Mouse (Mus musculus): ENCODE measurements around the gene Borcs7.

Gene Borcs7

GRCm38 (mm10) chr19:46662784-46663183 lies 26.9 kb upstream of the Borcs7 start:
- no peak for DNase-seq (ENCODE audit: low spot score)

- DNase-seq (ENCODE audit: low spot score), result no peak
These were observed 24.2 kb upstream of the Borcs7 start for GRCm38 (mm10) chr19:46665474-46665873.

GRCm38 (mm10) chr19:46667300-46667699 lies 22.4 kb upstream of the Borcs7 start:
- DNase-seq (ENCODE audit: low spot score), result no peak

GRCm38 (mm10) chr19:46668263-46668662 lies 21.4 kb upstream of the Borcs7 start:
- DNase-seq (ENCODE audit: low spot score), result no peak

DNA sequence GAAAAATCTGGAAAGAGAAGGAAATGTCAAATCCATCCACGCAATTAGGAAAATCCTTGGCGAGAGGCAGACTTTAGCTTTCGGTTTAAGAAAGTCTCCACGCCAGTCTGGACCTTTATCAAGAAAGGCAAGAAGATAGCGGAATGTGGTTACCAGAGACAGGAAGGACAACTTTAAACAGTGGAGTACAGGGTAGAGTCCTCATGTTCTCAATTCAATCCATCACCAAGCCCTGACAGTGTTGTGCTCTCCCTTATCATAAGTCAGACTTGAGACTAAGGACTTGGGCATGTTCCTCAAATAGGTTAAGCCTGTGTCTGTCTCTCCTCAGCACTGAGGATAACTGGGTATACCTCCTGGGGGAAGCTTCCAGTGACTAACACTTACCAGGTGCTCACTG lies 19.9 kb upstream of the Borcs7 start:
- no peak for DNase-seq (ENCODE audit: low spot score)

GRCm38 (mm10) chr19:46670691-46671090 lies 19.0 kb upstream of the Borcs7 start:
- peak; percentile 28 for DNase-seq (ENCODE audit: low spot score)

DNA sequence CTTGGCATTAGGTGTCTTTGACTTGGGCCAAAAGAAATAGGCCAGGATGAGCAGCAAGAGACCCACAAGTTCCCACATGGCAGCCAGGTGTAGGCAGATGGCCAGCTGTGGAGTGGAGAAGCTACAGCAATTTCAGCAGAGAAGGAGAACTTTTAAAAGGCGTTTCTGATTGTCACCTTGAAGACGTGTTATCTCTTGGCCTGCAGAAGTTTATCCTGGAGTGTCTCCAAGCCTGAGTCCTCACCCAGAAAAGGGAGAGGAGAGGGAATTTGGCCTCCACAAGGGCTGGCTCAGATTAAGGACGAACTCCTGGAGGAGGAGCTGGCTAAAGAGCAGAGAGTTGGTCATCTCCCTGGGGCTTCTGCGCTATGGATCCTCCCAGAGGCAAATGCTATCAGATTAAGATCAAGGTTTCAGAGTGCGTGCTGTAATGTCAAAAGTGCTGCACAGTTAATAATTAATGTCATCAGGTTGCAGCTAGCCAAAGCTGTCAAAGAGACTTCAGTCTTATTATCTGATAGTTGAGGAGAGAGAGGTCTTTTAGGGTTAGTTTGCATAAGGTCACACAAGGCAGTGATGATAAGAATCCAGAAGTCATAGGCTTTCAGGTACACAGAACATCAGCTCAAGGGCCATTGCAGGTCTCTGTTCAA lies 16.8 kb upstream of the Borcs7 start, which contains the start of gene Cyp17a1:
TSS of gene Cyp17a1 (minus strand) at position 407 of the 653 bp plus-strand sequence.
- no peak for DNase-seq (ENCODE audit: low spot score)

DNA sequence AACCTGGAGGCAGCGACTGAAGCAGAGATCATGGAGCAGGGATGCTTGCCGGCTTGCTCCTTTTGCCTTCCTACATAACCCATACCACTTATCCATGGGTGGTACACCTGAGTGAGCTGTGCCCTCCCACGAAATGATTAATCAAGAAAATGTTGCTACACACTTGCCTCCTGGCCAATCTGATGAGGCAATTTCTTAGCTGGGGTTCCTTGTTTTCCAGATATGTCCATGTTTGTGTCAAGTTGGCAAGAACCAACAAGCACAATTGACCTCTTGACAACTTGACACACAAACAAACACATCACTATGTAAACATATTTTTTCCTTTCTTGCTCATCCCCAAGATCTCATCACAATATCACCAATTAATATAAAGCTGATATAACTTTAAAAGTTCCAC lies 14.1 kb upstream of the Borcs7 start:
- DNase-seq (ENCODE audit: low spot score), result no peak

GRCm38 (mm10) chr19:46679720-46680383 lies 9.9 kb upstream of the Borcs7 start:
- no peak for DNase-seq (ENCODE audit: low spot score)

- no peak for DNase-seq (ENCODE audit: low spot score)
These were observed 681 bp downstream of the Borcs7 start for GRCm38 (mm10) chr19:46690387-46690786.

DNA sequence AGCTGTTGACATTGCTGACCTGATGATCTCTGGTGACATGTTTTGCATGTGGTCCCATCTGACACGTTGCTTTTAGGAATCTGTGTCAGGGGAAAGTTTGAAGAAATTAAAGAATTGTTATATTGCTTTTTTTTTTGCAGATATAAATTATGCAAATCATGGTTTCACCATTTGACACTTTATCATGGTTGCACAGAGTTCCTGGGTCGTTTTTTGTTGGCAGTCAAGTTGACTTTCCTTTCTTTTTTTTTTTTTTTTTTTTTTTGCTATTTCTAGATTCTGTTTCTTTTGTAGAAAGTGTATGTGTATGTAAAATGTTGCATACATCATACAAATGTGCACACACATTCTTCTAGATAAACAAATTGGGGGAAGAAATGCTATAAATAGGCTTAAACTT lies 1.4 kb downstream of the Borcs7 start:
- DNase-seq (ENCODE audit: low spot score), result no peak

DNA sequence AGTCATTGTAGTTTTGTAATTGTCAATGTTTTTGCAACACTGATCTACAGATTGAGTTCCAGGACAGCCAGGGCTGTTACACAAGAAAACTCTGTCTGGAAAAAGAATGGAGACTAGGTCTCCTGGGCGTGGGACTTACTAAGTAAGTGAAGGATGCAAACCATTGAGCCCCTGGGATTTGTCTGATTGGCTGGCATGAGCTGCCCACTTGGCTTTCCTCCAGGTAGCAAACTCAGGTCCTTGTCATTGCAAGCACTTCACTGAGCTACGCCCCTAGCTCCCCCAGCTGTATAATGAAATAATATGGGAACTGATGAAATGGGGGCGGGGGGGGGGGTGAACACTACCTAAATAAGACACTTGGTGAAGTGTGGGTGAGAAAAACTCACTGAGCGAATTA lies 3.4 kb downstream of the Borcs7 start:
- no peak for DNase-seq (ENCODE audit: low spot score)

DNA sequence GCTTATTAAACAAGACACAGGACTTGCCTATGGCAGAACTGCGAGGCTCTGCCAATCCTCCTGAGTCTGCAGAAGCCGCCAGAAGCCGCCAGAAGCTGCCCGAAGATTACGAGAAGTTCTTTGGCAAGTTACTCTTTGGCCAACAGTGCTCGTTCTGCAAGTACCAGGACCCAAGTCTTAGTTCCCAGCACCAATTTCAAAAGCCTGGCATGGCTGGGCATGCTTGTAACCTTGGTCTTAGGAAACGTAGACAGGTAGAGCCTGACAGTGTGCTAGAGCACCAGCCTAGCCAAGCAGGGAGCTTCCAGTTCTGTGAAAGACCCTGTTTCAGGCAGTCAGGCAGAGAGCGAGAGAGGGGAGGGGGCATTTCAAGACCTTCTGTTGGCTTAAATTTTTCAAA lies 6.8 kb downstream of the Borcs7 start:
- DNase-seq (ENCODE audit: low spot score), result no peak

GRCm38 (mm10) chr19:46696943-46697342 lies 7.2 kb downstream of the Borcs7 start:
- DNase-seq (ENCODE audit: low spot score), result no peak

DNA sequence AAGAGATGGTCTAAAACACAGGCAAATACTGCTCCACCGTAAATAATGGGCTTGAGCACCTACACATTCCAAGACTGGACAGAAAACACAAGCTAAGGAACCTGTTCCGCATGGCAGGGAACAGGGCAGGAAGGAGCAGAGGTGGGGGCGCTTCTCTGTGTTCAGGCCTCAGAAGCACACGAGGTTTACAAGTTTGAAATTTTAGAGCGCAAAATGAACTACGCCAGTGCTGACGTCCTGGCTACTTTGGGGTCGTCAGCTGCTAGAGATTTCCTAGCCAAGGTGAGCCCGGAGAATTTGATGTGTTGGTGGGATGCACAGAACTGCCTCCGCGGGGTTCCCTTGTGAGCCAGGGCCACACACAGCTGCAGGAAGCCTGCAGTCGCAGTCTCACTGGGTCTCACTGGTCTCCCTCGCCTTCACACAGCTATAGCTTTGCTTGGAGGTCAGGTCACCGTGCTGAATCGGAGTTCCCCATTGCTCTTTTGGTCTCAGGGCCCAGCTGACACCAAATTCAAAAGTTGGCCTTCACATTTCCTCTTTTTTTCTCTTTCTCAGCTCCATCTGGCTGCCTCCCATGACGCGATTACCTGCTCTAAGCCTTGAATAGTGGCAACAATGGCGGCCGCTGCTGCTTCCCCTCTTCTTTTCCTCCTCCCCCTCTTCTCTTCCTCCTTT lies 8.3 kb downstream of the Borcs7 start:
- no peak for DNase-seq (ENCODE audit: low spot score)

GRCm38 (mm10) chr19:46699011-46699481 lies 9.3 kb downstream of the Borcs7 start:
- DNase-seq (ENCODE audit: low spot score), result no peak

DNA sequence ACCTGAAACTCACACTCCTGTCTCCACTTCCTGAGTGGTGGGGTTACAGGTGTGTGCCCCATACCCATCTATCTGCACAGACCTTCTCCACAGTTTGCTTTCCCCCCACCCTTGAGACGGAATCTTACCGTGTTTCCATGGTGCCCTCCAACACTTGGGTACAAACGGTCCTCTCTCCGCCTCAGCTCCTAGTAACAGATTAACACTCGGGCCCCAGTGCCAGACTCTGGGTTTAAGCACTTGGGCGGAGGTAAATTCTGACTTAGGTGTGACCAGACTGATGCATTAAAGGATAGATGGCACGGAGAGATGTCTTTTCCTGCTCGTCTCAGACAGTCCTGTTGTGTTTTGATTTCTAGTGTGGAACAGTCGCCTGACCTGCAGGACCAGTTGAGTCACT lies 11.4 kb downstream of the Borcs7 start:
- no peak for DNase-seq (ENCODE audit: low spot score)

- DNase-seq (ENCODE audit: low spot score), result no peak
These were observed 16.2 kb downstream of the Borcs7 start for GRCm38 (mm10) chr19:46705779-46706495.

DNA sequence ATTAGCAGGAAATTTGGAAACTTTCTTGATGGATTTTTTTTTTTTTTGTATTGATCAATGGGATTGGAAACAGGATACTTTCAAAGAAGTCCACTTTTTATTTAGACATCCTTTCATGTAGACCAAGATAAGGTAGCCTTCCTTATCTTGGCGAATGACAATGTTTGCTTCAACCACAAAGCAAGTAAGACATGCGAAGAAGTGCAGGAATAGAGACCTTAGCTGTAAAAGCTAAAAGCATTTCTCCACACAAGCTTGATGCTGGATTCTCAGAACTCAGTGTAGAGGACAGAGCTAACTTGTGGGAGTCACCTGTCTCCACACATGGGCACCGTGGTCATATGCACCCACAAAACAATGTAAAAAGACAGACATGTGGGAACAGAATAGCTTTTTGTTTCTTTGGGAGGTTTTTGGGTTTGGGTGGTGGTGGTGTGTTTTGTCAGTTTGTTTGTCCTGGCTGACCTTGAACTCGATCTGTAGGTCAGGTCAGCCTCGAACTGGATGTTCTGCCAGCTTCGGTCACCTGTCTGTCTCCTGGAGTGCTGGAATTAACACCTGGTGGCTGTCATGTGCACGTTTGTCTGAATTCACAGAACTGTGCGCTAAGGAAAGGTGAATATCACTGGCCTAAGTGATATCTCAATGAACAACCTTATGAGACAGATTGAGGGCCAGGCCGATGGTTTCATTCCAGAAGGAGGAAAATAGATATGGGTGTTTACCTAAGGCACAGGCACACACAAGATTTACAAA lies 17.0 kb downstream of the Borcs7 start:
- no peak for DNase-seq (ENCODE audit: low spot score)

GRCm38 (mm10) chr19:46707296-46708151 lies 17.8 kb downstream of the Borcs7 start, which contains the start of gene As3mt:
Gene As3mt, plus strand, starts transcription at chr19:46707458.
- DNase-seq (ENCODE audit: low spot score), result peak; percentile 47

DNA sequence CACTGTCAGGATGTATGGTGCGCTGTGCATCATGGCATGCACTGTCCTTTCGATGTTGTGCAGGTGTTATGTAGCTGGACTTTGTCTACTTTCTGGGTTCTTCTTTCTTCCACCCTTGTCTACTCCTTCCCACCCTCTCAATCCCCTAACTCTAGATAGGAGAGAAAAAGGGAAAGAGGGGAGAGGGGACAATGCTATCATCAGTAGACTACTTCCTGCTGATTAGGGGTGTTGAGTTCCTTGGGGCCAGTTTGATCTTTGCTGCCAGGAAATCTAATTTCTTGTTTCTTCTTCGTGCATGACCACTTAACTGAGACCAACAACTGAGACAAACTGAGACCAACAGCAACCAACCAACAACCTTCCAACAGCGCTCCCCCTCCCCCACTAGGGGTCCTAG lies 20.9 kb downstream of the Borcs7 start:
- DNase-seq (ENCODE audit: low spot score), result no peak

All from ovary, postnatal 10 days (tissue).